Mouse (Mus musculus) heart, postnatal 4 days (tissue): ENCODE measurements around the gene Rdx. TPM values are rescaled to one million over a fixed set of nuclear protein-coding genes. Genes with fewer than 3 reads are reported as not detected.
"Not testable (repeated sequence)": the region's sequence is repeated elsewhere in the genome, so short reads cannot be mapped to it uniquely, and the experiment has no call there.

Experiments used
- DNase-seq: peaks from one replicate; pipeline ENCODE4 v3.0.0; 2021
- total RNA-seq, 2 experiments: library from RNA; stranded (reverse); gene quantifications; 2 replicates each; pipeline ENCODE4 v1.2.3; 2021

Gene Rdx
- total RNA-seq, 2 experiments from 2014 or later: 124 TPM

DNA sequence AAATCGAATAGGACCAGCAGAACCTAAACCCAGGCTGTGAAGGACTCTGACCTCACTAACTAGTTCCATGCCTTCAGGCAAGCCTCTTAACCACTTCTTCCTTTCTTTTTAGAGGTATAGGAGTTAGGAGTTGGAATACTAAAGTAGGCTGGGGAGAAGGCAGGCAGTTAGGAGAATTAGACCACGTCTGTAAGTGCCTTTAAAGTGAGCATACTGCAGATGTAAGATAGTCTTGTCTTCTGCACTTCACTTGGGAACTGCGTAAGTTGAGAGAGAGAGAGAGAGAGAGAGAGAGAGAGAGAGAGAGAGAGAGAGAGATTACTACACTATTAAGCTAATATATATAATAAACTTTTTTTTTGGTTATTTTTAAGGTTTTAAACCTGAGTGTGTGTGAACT is 8.3 kb downstream of the Rdx start:
- no peak for DNase-seq

DNA sequence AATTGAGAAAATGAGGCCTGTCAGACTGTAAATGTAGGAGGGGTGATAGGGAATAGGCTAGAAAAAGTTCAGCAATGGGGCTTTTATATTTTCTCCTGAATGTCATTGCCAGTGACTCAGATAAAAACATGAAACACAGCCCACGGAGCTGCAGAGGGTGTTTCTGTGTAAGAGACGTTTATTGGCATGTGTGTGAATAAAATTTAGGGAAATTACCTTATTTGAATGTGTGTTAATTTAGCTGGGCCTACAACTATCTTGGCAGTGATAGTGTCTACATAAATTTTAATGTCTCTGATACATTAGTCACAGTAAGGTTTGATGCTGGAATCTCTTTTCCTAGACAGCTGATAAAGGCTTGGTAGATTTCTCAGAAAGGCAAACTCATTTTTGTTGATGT is 12.8 kb downstream of the Rdx start:
- DNase-seq: no peak

DNA sequence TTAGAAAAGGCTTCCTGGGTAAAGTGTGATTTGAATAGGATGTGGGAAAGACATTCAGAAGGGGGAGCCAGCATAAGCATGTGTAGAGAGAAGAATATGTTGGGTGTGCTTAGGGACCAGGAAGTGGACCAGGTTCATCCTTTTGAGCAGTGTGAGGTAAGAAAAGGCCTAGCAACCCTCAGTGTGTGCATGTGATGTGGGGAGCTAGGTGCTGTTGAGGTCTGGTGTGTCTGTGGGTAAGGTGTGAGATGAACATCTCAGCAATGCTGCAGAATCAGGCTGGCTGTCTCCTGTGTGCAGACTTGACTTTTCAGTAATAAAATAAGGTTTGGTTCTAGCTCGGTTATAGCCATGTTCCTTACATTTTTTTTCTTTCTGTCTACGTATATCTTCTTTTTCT is 23.1 kb downstream of the Rdx start:
- no peak for DNase-seq

DNA sequence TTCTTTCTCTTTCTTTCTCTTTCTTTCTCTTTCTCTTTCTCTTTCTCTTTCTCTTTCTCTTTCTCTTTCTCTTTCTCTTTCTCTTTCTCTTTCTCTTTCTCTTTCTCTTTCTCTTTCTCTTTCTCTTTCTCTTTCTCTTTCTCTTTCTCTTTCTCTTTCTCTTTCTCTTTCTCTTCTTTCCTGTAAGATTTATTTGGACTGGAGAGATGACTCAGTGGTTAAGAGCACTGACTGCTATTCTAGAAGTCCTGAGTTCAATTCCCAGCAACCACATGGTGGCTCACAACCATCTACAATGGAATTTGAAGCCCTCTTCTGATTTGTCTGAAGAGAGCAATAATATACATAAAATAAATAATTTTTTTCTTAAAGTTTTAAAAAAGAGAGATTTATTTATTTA is 24.4 kb downstream of the Rdx start:
- DNase-seq: not testable (repeated sequence)

DNA sequence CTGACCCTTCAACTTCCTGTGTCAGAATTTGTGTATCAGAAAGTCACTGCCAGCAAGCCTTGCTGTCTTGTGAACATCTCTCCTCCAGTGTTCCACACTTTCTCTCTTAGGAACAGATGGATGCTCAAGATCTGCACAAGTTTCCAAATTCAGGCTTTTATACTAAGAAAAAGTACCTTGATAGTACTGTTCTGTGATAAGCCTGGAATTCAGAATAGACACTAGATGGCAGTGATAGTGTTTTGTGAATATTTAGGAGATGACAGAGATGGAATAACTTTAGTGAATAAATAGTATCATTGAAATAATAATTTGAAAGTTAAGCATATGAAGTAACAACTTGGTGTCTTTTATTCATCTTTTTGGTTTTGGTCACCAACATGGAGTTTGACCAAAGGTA is 25.2 kb downstream of the Rdx start:
- no peak for DNase-seq

DNA sequence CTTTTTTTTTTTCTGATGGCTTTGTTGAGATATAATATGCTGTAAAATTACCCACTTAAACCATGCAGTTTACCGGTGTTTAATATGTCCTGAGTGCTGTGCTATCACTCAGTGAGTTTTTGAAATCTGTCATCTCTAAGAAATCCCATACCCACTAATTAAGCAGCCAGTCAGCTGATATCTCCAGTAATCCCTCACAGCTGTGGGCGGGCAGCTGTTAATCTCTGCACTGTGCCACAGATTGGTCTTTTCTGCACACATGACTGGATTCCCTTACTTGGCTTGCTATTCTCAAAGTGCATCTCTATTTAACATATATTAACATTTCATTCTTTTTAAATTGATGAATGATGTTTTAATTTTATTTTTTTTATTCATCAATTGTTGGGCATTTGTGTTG is 29.1 kb downstream of the Rdx start:
- no peak for DNase-seq

DNA sequence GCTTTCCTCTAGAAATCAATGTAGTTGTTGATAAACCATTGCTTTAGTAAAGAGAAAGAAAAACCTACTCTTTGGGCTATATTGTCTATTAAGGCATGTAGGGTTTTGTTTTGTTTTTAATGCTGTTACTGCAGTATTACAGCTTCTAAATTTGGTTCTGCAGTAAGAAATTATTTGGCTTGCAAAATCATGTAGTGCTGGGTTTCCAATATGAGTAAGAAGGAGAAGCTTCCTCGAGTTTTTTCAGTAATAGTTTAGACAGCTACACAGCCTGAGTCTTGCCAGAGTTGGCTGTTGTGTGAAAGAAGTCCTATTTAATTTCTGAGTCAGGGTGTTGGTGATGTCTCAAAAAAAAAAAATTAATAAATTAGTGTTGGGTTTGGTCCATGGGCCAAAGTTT is 30.7 kb downstream of the Rdx start:
- no peak for DNase-seq

DNA sequence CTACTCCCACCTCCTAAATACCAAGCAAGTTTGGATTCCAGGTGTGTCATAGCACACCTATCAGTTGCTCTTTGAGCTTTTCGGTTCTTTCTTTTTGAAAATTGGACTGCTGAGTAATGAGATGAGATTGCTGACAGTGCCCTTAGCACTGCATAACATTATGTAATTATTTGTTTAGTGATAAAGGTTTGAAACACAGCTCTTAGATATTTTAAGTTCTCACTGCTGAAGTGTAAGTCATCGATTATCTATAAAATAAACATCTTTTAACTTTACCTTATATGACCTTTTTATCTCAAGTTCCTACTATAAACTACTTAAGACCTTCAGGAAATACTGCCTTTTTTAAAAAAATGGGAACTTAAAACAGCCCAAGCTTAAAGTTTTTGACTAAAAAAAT is 35.0 kb downstream of the Rdx start:
- DNase-seq: no peak

DNA sequence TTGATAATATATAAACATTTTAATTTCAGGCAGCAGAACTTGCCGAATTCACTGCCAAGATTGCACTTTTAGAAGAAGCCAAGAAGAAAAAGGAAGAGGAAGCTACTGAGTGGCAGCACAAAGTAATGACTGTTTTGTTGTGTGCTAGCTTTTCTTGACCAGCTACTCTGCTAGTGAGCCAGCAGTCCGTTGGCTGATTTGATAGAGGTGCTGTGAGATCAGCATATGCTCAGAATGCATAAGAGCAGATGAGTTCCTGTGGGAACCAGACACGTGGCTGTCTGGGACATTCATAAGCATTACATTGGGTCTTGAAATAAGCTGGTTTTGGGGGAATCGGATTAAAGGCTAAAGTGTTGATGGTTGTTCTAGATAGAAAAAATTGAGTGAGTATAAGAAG is 35.4 kb downstream of the Rdx start:
- DNase-seq: no peak

DNA sequence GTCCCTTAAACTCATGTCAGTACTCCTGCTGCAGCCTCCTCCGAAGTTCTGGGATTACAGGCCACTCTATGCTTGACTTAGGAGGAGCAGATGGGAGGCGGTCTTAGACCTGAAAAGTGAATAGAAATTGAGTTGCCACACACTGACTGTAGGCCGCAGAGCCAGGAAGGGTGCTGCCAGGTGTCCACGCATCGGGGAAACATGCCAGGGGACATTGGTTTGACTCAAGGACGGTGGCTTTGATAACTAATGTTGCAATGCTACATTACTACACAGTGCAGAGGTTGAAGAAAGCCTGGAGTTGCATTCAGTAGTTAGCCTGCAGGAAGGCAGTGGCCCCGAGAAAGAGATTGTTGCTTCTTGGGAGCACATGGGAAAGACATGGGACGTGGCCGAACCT is 44.8 kb downstream of the Rdx start:
- no peak for DNase-seq

DNA sequence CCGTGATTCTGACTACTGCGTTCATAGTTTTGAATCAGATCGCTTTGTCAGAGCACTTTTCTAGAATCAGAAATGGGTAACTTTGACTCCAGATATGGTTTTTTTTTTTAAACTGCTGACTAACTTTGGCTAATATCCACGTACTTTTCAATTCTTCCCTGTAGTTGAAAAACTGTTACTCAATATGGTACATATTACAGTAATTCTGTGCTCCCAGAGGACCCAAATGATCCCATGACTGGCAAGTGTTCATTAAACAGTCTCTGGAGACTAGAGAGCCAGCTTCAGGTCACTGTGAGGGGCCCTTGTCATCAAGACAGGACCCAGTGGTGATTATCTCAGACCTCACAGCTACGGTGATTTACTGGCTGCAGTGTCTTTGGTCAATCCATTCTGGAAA is 45.3 kb downstream of the Rdx start:
- DNase-seq: no peak

DNA sequence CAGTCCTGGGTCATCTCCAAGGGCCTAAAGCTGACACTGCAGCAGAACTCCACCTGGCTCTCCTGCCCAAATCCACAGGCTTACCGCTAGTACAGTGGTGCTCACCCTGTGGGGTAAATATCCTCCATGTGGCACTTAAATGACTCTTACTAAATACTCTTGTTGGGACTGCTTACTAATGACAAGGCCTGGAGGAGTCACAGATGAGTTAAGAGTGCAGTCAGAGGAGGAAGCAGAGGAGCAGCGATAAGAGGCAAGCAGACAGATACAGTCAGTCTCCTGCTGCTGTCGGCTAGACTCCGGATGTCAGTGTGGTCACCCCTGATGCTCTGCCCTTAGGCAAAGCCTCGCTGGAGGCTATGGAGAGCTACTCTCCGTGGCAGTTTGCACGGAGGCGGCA is 46.1 kb downstream of the Rdx start:
- no peak for DNase-seq

DNA sequence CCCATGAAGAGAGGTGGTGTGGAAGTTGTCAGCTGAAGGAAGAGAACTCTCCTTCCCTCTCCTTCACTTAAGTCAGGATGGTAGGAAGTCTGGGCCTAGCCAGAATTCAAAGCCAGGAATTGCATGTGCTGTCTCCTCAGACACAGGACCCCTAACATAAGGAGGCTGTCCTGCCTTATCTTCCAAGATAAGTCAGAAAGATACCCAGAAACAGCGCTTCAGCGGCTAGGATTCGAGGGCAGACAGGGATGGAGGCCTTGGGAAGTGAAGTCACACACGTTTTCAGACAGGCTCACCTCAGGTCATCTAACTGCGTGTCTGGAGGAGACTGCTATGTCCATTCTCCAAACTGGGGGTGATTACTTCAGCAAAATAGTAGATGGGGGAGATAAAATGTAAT is 47.0 kb downstream of the Rdx start:
- no peak for DNase-seq

DNA sequence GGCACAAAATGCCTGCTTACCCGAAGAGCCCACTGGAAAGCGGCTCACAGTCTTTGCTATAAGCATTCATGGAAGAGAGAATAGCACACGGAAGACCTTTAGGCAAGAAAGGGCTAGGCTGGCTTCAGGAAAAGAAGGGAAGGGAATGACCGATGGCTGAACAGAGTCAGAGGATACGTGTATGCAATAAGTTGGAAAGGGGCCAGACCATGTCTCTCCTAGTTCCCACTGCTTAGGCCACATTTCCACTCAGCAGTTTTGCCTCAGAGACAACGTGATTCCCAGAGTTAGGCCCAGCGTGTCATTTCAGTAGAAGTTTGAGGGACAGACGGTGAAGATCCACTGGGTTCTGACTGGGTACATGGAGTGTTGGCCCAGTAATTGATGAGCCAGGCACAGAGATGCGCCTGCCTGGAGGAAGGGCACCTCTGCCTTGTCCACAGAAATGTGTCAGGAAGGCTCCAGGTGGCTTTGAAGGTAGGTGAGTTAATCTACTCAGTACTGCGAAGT is 47.6 kb downstream of the Rdx start:
- DNase-seq: no peak

DNA sequence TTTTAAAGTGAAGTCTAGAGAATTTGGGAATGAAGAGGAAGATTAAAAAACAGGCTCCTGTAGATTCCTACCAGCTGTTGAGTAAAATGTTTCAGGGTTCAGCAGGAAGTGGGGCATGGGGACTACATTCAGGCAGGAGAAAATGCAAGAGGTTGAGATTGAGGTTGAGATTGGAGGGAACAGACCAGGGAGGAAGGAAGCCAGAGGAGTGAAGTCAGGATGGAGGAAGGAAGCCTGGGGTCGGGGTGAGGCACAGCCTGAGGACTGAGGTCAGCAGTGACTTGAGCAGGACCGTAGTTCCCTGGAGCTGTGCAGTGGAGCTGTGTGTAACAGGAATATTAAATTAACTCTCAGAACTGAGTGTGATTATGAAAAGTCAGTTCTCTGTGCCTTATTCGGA is 48.7 kb downstream of the Rdx start:
- no peak for DNase-seq

DNA sequence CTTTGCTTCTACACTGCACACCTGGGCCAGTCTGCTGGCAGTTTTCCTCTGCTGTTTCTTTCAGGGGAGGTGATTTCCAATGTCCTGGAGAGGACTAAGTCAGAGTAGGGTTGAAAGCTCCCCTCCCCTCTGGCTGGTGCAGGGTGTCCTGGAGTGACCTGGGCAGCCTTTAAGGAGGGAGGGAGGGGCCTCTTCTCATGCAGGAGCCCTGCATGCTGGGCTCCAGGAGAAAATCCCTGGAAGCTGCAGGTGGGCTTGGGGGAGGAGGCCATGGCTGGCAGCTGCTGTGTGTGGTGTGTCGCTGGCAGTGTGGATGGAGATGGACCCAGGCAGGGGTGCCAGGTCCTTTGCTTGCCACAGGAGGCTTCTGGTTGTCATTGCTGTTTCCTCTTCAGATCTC is 50.4 kb downstream of the Rdx start:
- no peak for DNase-seq

DNA sequence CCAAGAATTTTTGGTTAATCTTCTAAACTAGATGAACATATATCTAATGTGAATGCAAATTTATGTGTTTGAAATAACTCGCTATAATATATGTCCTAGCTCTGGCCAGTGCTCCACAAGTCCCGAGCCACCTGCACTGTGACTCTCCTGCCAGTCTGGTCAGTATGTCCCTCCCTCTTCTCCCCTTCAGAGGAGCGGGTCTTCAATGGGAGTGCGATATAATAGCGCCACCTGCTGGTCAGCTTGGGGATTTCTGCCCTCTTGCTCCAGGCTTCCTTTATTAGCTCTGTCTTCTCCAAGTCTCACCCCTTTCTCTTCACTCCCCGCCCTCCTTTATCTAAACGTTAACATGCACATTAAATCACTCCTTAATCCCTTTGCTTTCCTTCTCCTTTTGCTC is 51.6 kb downstream of the Rdx start:
- peak; percentile 89 for DNase-seq

DNA sequence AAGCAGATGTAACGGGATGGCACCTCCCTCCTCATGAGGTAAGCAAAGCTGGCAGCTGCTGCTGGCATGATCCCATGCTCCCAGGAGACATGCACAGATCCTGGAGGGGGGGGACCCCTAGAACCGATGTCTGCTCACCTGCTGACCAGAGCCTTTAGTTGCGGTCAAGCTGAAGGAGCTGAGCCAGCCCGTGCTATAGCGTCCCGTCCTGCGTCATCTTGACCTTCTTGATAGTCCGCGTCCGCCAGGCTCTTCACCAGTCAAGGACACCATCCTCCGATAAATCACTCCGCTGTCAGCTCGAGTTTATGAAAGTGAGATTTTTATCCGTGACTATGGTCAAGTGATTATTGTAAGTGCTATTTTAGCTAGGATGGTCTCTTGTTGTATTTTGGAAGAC is 53.5 kb downstream of the Rdx start:
- DNase-seq: no peak

DNA sequence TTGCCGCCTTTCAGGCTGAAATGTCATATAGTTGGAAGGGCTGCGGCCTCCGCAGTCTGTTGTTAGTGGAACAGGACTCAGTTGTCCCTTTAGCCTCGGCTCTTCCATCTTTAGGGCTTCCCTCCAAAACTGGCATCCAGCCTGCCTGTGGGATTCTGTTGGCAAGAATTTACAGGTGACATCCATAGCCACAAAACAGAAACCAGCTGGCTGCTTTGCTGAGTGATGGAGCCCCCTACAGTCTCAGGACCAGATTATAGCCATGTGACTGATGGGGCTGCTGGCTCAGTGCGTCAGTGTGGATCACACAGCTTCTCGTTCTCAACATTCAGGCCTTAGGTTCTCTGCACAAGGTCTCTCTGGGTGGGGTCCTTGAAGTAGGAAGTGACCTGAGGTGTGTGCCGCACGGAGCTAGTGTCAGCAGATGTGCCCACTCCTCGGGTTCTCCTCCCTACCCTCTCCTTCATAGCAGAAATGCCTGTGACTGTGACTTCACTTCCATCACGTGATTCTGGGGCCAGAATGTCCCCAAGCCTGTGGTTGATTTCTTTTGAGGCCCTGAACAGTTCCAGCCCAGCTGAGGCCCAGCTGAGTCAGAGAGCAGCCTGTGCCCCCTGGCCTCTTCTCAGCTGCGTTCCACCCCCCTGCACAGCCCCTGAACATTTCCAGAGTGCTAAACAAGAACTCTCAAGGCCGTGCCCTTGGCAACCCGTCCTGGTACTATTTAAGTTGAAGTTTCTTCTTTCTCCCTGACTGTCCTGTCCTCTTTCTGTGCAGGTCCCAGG is 55.3 kb downstream of the Rdx start:
- no peak for DNase-seq

DNA sequence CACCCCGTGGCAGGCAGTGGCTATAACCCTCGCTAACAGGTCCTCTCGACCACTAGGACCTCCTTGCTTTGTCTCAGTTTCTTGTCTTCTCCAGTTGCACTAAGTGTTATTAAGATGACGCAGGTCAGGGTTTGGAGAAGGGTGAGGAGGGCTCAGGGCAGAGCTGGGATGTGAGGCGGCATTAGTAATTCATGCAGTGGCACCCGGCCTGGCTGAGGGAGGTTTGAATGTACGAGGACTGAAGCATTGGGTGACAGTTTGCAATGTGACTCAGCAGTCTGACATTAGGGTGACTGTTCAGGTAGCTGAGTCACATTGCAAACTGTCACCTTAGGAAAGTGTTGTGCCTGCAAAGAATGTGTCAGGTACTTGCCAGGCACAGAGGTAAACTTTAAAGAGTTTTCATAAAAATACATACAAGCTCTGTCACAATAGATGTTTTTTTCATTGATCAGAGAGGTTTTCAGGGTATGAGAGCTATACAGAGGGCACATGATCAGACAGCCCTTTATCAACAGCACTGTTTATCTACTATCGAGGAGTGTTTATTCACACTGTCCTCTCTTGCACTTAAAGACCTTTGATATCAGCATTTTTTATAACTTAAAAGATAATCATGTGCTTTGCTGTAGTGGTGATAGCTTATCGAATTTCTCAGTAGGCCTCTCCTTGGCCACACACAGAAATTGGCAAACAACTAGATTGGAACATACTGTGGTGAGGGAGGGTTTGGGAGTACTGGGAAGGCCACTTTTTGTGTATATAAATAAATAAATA is 56.7 kb downstream of the Rdx start:
- no peak for DNase-seq

DNA sequence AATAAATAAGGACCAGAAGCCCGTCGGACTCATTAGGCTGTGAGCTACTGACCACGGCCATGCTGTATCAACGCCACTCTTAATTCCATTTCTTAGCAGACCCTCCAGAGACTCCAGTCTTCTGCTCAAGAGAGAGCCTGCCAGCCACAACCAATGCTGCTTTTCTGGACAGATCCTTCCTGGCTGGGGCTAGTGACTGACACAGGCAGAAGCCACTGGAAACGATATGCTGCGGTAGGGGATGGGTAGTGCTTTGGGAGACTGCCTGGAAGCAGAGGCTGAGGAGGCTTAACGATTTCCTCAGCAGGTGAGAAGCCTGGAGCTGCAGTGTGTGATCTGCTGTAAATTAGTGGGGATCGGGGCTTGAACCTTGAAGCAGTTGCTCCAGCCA is 57.2 kb downstream of the Rdx start:
- no peak for DNase-seq

DNA sequence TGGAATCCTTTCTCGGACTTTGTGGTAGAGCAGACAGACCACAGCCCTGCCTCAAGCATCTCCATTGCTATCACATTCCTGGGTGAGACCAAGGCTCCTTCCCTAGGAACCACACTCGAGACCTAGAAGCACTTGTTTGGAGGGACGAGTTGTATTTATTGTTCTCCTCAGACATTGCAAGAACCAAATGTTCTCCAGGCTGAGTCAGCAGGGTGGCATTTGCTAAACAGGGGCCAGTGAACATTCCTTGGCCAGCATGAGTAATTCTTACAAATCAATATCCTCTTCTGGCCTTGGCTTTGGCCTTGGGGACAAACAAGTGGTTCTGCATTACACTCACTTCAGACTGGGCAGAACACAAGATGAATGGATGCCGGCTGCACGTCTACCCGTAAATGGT is 58.5 kb downstream of the Rdx start:
- DNase-seq: no peak

DNA sequence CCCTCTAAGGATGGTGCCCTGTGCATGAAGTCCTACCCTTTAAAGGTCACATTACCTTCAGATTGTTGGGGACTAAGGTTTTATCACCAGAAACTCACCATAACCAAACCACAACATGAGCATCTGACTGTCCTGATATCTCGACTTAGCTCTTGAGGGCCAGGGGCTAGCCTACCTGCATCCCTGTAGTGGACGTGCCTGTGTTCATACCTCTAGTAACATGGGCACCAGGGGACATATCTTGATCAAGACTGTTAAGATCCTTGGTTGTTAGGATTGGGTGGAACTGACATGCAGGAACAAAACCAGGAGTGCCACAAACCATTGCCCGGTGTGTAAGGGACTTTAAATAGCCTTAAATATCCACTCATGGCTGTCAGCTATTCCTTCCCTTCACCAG is 60.2 kb downstream of the Rdx start:
- DNase-seq: no peak

DNA sequence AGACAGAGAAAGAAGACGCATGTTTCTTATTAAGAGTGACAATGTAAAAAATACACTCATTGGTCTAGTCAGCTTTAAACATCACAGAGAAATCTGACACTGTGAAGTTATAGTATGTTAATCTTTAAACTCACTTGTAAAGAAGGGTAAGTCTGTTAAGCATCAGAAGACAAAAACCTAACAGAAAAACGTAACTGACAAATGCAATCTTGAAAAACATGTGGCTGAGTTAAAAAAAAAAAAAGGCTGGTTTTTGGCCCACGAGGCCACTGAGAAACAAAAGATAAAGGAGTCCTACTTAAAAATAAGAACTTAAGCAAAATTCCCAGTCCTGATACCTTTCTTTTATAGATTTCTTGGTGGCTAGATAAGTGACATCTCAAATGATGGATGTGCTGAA is 63.8 kb downstream of the Rdx start:
- DNase-seq: no peak
